Mouse (Mus musculus): ENCODE results near the gene Casc3.

Casc3 gene

DNA sequence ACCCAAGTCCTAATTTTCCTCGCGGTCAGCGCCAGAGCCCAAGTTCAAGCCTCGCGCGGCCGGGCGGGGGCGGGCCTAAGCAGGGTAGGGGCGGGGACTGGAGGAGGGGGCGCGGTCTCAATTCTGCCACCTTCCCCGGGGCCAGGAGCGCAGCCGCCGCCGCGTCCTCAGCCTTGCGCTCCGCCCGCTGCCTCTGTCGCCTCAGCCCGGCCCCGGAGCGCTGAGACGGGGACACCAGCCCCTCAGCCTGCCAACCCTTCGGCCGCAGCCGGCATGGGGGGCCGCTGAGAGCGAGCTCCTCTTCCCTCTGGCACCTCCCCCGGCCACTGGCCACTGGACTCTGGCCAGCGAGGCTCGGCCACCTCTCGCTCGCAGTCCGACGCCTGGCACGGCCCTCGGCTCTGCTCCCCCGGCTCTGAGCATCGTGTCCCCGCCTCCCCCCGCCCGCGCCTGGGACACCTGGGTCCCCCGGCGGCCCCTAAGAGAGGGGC is 32.0 kb downstream of the Casc3 start, which contains the start of gene Rapgefl1:
Gene Rapgefl1, plus strand, starts transcription at position 135 of the 491 bp plus-strand sequence.
- DNase-seq = peak; percentile 77 to 83

DNA sequence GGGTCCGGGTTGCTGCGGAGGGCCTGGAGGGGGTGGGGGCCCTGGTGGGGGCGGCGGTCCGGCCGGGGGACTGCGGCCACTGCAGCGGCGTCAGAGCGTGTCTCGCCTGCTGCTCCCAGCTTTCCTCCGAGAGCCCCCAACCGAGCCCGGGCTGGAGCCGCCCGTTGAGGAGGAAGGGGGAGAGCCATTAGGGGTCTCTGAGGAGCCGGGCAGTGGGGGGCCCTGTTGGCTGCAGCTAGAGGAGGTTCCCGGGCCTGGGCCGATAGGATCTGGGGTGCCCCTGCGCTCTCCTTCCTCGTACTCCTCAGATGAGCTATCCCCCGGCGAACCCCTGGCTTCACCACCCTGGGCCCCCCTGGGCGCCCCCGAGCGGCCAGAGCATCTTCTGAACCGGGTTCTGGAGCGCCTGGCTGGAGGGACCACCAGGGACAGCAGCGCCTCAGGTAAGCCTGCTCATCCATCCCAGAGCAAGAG is 32.6 kb downstream of the Casc3 start:
- no peak for DNase-seq

DNA sequence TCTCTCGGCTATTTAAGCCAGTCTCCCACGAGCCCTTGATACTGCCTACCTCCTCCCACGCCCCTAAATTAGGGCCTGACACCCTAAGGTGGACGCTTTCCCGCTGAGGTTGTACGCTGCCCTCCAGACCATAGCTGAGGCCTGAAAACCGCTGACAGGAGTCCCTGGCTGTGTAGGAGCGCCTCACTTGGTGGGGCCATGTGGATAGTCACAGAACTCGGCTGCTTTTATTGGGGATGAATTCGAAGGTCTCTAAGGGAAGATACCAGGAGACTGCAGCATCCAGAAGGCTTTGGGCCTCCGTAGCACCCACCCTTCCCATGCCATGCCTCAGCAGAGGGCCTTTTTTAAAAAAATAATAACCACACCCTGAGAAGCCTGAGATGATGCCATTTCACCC is 33.2 kb downstream of the Casc3 start:
- DNase-seq = no peak

DNA sequence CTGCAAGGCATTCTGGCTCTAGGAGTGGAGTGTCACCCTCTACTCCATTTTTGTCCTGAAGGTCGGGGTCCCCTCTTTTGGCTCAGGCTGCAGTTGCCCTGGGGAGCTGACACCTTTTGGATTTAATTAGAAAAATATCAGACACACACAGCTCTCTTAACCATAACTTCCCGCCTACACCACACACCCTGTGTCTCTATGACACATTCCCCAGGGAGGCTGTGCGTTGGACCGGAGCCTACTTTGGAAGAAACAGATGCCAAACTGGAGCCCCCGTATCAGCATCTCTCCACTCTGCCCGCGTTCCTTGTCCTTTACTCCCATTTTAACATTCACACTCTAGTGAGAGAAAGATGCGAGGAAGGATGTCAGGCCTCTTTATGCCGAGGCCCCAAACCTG is 33.8 kb downstream of the Casc3 start:
- no peak for DNase-seq

DNA sequence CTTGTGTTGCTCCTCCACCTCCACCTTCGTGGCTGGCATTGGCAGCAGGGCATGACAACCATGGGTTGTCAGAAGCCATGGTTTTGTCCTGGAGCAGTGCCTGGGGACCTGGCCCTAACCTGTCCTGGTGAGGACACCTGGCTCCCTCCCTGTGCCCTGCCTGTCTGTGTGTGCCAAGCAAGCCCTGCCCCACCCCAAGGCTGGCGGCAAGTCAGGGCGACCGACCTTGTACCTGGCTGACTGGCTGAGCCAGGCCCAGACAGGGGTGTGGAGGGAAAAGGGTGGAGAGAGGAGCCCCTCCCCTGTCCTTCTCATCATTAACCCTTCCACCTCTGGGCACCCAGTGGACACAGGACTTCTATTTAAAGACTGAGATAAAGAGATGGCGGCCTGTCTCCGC is 34.7 kb downstream of the Casc3 start:
- DNase-seq = peak; percentile 56 to 67

DNA sequence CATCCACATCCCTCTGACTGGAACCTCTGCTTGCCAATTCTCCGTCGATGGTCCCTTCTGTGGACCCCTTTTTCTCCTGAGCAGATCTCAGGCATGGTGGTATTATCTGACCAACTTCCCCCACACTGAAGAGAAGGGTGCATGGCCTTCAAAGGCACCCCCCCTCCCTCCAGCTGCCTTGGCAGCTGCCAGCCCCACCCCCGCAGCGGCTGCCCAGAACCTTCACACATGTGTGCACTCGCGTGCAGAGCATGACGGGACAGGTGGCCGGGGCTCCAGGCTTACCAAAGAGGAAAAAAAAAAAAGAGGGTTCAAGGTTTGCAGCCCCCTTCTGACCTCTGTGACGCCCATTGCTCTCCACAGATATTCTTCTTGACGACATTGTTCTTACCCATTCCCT is 35.2 kb downstream of the Casc3 start:
- no peak for DNase-seq

DNA sequence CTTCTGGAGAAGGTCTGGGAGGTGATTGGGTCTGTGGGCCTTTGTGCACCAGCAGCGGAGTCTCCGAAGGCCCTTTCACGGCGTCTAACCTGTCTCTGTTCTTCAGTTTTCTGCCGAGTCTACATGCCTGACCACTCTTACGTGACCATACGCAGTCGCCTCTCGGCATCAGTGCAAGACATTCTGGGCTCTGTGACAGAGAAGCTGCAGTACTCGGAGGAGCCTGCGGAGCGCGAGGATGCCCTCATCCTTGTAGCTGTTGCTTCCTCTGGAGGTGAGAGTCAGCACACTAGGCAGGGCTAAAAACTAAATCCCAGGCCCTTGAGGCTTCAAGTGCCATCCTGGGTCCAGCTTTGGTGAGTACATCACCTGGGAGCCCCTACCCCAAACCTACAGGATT is 41.3 kb downstream of the Casc3 start:
- DNase-seq = no peak

DNA sequence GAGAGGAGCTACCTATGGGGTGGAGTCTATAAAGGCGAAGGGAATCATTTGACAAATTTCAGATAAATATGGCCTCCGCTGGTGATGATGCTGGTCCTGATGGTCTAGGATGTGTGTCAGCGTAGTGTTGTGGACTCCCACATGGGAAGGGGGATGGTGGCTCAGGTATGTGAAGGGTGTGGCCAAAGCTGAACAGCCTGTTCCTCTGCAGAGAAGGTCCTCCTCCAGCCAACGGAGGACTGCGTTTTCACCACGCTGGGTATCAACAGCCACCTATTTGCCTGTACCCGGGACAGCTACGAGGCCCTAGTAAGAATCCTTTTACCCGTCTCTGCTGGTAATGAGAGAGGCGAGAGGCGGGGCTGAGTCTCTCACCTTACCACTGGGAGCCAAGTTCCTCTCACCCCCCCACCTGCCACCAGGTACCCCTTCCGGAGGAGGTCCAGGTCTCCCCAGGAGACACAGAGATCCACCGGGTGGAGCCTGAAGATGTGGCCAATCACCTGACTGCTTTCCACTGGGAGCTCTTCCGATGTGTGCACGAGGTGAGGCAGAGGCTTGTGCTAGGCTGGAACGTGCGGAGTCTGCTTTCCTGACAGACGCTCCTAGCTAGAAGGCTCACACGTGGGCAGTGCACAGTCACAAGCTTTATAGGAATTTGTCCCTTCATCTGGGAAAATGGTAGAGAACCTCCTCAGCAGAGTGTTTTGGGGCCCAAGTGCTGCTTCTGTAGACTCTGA is 42.3 kb downstream of the Casc3 start:
- no peak for DNase-seq

DNA sequence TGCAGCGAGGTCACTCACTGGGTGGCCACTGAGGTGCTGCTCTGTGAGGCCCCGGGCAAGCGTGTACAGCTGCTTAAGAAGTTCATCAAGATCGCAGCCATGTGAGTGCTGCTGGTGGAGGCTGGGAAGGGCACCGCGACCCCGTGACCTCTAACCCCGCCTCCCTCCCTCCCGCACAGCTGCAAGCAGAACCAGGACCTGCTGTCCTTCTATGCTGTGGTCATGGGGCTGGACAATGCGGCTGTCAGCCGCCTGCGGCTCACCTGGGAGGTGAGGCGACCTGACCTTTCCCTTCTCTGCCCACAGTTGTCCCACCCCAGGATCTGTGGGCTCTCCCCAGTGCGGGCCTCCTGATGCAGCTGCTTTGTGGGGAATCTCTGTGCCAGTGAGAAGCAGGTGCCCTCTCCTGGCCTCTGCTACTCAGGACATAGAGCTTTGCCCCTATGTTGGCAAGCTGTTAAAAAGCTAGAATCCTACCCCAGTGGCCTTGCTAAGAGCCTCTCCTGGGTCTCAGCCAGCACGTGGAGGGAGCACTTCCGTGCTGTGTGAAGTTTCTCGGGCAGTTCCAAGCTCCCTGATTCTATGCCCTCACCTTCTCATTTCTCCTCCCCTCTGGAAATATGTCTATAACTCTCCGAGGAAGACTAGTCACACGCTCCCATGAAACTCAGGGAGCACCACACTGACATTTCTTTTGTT is 44.6 kb downstream of the Casc3 start:
- DNase-seq = no peak

DNA sequence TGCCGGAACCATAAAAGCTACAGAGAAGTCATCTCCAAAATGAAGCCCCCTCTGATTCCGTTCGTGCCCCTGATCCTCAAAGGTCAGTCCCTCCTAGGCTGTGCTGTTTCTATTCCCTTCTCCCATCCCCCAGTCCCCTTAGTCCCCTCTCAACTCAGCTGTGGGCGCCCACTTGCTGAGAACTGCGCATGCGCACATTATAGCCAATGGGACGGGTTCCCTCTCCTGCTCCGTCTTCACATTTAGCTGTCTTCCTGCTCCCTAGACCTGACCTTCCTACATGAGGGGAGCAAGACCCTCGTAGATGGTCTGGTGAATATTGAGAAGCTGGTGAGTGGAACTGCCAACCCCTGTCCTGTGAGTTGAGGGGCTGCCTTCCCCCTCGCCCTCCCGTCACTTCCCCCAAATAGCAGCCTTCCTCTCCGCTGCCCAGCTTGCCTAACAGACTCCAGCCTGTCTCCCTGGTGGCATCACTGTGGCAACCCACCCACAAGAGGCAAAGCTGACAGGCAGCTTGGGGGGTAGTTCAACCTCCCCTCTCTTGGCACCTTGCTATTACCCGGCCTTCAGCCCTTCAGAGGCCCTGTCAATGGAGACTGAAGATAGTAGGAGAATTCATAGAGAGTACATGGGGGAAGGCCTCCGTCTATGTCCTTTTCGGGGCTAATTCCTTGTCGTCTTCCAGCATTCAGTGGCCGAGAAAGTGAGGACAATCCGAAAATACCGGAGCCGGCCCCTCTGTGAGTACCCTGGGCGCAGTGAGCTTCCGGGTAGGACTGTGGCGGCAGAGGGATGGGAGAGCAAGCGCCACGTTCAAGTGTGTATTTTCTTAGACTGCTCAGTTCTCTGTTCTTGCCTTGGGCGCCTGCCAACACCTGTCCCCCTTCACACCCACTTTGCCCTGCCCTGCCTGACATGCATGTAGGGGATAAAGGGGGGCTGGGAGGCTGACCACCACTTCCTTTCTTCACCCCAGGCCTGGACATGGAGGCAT is 45.7 kb downstream of the Casc3 start:
- DNase-seq = no peak

DNA sequence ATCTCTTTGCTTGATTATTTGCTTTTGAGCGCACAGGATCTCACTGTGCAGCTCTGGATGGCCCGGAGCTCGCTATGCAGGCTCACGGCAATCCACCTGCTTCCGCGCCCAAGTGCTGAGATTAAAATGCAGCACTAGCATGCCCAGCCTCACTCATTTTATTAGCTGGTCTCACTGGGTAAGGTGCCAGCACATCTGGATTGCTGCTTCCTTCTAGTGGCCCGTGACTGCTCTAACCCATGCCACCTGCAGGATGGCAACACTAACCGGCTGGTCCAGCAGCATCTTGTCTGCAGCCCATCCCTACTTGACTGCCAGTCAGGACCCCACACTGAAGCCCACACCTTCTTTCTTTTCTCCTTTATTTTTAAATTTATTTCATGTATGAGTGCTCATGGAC is 49.4 kb downstream of the Casc3 start:
- no peak for DNase-seq

DNA sequence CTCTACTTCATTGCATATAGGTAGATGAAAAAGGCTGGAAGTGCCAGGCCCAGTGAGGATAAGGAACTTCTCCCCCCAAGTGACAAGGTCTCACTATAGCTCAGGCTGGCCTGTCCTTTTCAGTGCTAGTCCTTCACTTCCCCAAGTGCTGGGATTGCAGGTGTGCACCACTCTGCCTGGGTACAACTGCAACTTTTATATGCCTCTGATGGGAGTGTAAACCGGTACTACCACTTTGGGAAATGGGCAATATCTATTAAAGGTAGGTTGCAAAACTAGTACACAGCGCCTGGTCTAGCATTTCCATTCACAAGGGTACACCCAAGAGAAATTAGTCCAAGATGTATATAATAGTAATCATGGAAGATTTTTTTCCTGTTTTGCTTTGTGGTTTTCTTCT is 50.0 kb downstream of the Casc3 start:
- peak; percentile 34 to 56 for DNase-seq

DNA sequence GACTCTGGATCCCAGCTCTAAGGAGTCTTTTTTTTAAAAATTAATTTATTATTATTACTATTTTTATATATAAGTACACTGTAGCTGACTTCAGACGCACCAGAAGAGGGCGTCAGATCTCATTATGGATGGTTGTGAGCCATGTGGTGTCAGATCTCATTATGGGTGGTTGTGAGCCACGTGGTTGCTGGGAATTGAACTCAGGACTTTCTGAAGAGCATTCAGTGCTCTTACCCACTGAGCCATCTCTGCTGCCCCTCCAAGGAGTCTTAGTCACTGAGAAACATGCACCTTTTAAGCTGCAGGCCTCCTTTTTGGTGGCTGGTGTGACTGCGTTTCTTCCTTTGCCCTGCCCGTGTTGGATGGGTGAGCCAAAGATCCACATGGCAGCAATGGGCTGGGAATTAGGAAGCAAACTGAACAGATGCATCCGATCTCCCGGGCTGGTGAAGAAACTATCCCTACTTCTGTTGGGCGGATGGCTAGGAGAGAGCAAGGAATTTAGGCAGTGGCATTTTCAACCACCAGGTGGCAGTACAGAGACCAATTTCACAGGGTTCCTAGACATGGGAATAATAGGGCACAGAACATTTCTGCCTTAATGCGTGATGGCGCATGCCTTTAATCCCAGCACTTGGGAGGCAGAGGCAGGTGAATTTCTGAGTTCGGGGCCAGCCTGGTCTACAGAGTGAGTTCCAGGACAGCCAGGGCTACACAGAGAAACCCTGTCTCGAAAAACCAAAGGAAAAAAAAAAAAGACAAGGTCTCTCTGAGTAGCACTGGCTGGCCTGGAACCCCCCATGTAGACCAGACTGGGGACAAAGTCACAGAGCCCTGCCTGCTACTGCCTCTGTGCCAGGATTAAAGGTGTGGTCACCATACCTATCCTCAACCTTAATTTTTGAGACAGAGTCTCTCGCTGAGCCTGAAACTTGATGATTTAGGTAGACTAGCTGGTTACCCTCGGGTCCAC is 54.3 kb downstream of the Casc3 start:
- peak; percentile 86 to 89 for DNase-seq

DNA sequence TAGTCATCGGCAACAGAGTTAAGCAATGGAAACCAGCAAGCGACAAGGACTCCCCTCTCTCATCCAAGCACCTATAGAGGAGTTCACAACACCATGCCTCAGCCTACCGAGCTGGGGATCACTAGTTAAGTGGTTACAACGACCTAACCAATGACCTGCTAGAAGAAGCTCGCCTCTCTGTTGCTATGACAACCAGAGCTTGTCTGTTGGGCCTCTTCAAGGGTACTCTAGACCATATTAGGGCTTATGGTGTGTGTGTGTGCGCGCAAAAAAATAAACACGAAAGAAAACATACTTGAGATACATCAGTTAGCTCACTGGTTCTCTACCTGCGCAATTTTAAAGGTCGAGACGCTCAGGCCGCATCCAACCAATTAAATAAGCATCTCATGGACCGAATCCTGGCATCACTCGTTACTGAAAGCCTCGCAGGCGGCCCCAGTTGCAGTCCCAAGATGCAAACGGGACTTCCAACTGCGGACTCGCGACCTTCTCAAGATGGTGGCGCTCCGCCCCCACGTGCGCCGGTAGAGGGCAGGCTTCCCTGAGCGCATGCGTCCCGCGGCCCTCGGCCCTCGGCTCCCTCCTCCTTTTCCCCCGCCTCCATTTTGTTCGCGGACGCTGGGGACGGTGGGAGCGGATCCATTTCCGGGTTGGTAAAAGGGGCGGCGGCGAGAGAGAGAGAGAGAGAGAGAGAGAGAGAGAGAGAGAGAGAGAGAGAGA is 58.5 kb downstream of the Casc3 start, which contains the start of gene Wipf2:
Gene Wipf2, plus strand, starts transcription at position 611 of the 723 bp plus-strand sequence.
- DNase-seq = peak; percentile 95 to 97

DNA sequence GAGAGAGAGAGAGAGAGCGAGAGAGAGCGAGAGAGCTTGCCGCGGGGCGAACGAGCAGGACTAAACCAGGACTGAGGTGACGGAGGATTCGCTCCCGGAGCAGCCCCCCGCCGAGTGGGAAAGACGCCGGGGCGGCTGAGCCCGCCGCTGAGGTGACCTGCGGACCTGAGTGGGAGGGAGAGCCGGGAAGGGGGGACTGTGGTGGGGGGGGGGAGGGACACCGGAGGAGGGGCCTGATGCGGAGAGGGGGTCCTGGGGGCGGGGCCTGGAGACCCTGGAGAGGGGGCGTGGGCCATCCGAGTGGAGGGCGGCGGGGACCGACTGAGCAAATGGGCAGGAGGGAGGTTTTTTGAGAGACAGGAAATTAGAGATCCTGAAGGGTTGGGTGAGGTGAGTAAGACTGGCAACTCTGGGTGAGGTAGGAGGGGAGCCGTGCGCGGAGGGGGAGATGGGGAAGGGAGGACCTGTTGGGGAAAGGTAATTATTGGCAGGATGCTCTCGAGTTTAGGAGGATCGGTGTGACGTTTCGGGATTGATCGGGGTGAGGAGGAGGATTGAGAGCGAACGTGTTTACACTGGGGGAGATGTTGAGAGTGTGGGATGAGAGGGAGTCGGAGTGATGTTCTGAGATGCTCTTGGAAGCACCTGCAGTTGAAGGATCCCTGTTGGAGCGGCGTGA is 59.2 kb downstream of the Casc3 start:
- DNase-seq = peak in 1 of 2 experiments; percentile 67

DNA sequence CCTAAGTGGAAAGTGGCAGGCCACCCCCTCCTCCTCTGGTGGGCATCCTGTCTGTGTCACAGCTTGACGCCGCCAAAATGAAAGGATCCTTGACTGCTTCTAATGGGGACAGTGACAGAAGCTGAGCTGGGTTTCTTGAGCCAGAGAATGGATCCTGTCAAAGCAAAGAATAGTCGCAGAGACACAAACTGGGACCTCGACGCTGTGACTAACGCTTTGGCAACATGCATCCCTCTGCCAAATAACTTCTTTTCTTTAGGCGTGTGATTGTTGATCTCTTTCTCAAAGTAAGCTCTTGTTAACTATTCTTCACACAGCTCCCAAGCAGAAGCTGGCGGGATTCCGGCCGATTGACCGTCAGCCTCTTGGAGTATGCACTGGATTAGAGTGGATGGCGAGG is 62.6 kb downstream of the Casc3 start:
- DNase-seq = no peak

DNA sequence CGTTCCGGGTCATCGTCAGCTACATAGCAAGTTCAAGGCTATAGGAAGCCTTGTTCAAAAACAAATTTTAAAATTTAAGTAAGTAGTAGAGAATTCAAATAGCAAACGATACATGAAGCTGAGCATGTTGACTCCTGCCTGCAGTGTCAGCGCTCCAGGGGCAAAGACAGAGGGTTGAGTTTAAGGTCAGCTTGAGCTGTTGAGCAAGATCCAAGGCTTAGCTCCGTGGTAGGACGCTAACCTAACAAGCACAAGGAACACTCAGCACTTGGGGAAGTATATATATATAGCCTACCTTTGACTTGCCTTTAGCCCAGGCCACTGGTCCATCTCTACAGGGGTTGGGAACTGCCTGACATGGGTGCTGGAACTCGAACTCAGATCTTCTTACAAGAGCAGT is 65.2 kb downstream of the Casc3 start:
- DNase-seq = no peak

DNA sequence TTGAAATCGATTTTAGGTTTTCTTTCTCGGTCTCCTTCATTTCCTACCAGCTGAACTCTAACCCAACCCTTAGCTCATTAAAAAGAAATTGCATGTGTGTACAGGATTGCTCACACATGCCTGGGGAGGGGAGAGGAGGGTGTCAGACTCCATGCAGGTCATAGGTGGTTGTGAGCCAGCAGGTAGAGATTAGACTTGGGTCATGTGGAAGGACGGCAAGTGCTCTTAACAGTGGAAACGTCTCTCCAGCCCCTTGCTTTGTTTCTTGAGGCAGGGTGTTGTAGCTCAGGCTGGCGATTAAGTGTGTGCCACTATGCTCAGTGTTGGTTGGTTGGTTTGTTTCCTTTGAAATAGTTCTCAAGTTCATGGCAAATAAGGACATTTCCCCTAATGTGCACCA is 66.1 kb downstream of the Casc3 start:
- peak; percentile 48 to 70 for DNase-seq

DNA sequence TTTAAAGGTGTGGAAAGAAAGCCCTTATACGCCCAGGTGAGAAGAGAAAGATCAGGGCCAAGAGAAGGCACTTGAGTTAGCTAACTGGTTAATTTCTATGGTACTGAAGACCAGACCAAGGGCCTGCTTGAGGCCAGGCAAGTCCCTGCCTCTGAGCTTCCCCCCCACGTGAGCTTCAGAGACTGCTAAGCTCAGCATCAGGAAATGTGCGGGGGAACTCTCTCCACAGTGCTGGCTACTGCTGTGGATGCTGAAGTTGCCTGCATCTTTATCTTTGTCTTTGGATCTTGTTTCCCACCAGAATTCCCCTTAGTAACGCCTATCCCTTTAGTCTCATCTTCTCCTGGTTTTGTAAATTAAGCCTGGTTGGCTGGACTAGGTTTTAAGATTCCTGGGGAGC is 66.7 kb downstream of the Casc3 start:
- no peak for DNase-seq

DNA sequence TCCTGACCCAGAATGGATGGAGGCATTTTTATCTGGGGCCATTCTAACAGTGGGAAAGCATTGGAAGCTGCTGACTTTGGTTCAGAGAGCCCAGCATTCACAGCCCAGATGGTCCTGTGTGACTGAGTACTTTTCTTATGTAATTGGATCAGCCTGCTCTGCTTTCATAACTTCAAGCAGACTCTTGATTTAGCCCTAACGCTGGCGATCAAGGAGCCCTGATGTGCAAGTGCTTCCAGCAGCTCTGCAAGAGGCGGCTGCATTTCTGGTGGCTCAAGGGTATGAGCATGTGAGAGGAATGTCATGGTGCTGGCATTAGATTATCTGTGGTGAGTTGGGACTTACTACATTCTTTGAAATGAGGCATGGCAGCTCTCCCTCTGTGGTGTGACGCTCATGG is 67.3 kb downstream of the Casc3 start:
- DNase-seq = peak; percentile 54 to 74

All from lung, adult 18-20 months (tissue).